Mouse (Mus musculus) T-helper 17 cell (primary cell): ENCODE results near the gene Lrba.

Experiments
- in situ Hi-C, 2 experiments: fragments of 300-600 bp; cut with MboI, MseI; formaldehyde crosslinking; loops; 1 replicate in 1 of 2; 2 replicates in 1 of 2; pipeline ENCODE4 v1.15.1; 2025; ENCODE audit warnings: high pct_unique_total_duplicates in 2 of 2

Lrba gene

GRCm38 (mm10) chr3:86224564-86225421, at the start of gene Lrba:
Lrba (plus strand) TSS chr3:86224680.
- in situ Hi-C loops: loop anchor here in 1 of 2 experiments (25.0 kb wide), 1 partner anchor 1288 kb away; no protein-coding TSS in a partner anchor

- in situ Hi-C loops: loop anchor here in 1 of 2 experiments (25.0 kb wide), 1 partner anchor 2008 kb away; no protein-coding TSS in a partner anchor
These were observed 44.8 kb upstream of the Lrba start for GRCm38 (mm10) chr3:86179714-86180113.

- in situ Hi-C loops: loop anchor here in 1 of 2 experiments (25.0 kb wide), 1 partner anchor 2006 kb away; no protein-coding TSS in a partner anchor
These were observed 43.4 kb upstream of the Lrba start for GRCm38 (mm10) chr3:86181107-86181506.

- in situ Hi-C loops: loop anchor here in 1 of 2 experiments (25.0 kb wide), 1 partner anchor 2003 kb away; no protein-coding TSS in a partner anchor
These were observed 39.9 kb upstream of the Lrba start for GRCm38 (mm10) chr3:86184546-86184945.

GRCm38 (mm10) chr3:86187736-86188389, 36.6 kb upstream of the Lrba start:
- in situ Hi-C loops: loop anchor here in 1 of 2 experiments (25.0 kb wide), 1 partner anchor 1999 kb away; no protein-coding TSS in a partner anchor

- in situ Hi-C loops: loop anchor here in 1 of 2 experiments (25.0 kb wide), 1 partner anchor 1991 kb away; no protein-coding TSS in a partner anchor
These were observed 28.5 kb upstream of the Lrba start for GRCm38 (mm10) chr3:86195981-86196380.

- in situ Hi-C loops: loop anchor here in 1 of 2 experiments (25.0 kb wide), 1 partner anchor 1991 kb away; no protein-coding TSS in a partner anchor
These were observed 28.0 kb upstream of the Lrba start for GRCm38 (mm10) chr3:86196471-86196870.

GRCm38 (mm10) chr3:86201645-86202175, 22.8 kb upstream of the Lrba start:
- in situ Hi-C loops: loop anchor here in 1 of 2 experiments (25.0 kb wide), 1 partner anchor 1311 kb away; no protein-coding TSS in a partner anchor

- in situ Hi-C loops: loop anchor here in 1 of 2 experiments (25.0 kb wide), 1 partner anchor 1310 kb away; no protein-coding TSS in a partner anchor
These were observed 22.0 kb upstream of the Lrba start for GRCm38 (mm10) chr3:86202449-86202848.

GRCm38 (mm10) chr3:86204608-86205358, 19.7 kb upstream of the Lrba start:
- in situ Hi-C loops: loop anchor here in 1 of 2 experiments (25.0 kb wide), 1 partner anchor 1308 kb away; no protein-coding TSS in a partner anchor

GRCm38 (mm10) chr3:86206556-86206955, 17.9 kb upstream of the Lrba start:
- in situ Hi-C loops: loop anchor here in 1 of 2 experiments (25.0 kb wide), 1 partner anchor 1306 kb away; no protein-coding TSS in a partner anchor

- in situ Hi-C loops: loop anchor here in 1 of 2 experiments (5.0 to 25.0 kb wide), 2 partner anchors 68 to 1302 kb away; partner anchors contain the start of gene Rps3a1
These were observed 14.1 kb upstream of the Lrba start for GRCm38 (mm10) chr3:86210267-86210939.

- in situ Hi-C loops: loop anchor here in 1 of 2 experiments (5.0 to 25.0 kb wide), 2 partner anchors 69 to 1301 kb away; partner anchors contain the start of gene Rps3a1
These were observed 13.5 kb upstream of the Lrba start for GRCm38 (mm10) chr3:86210959-86211358.

- in situ Hi-C loops: loop anchor here in 1 of 2 experiments (5.0 to 25.0 kb wide), 2 partner anchors 72 to 1298 kb away; partner anchors contain the start of gene Rps3a1
These were observed 10.2 kb upstream of the Lrba start for GRCm38 (mm10) chr3:86214248-86214647.

GRCm38 (mm10) chr3:86223634-86224313, 706 bp upstream of the Lrba start:
- in situ Hi-C loops: loop anchor here in 1 of 2 experiments (25.0 kb wide), 1 partner anchor 1289 kb away; no protein-coding TSS in a partner anchor

GRCm38 (mm10) chr3:86224314-86224563, 241 bp upstream of the Lrba start:
- in situ Hi-C loops: loop anchor here in 1 of 2 experiments (25.0 kb wide), 1 partner anchor 1288 kb away; no protein-coding TSS in a partner anchor

- in situ Hi-C loops: no loop called here
These were observed 7.1 kb downstream of the Lrba start for GRCm38 (mm10) chr3:86231532-86232086.

GRCm38 (mm10) chr3:86247193-86247592, 22.7 kb downstream of the Lrba start:
- in situ Hi-C loops: no loop called here

- in situ Hi-C loops: no loop called here
These were observed 26.7 kb downstream of the Lrba start for GRCm38 (mm10) chr3:86251212-86251611.
